Mouse (Mus musculus): ENCODE measurements around the gene Rnf4.

- TF ChIP-seq GATA1 (IDR thresholded peaks at IDR 0.05; ENCODE audit: borderline replicate concordance, low read length) (no peak), FLI1 (IDR thresholded peaks at IDR 0.05; ENCODE audit: low read length) (no peak)
These were observed 34.1 kb downstream of the Rnf4 start for GRCm38 (mm10) chr5:34370022-34370823.

Measured in megakaryocyte, embryonic 14.5 days (primary cell).